Mouse (Mus musculus): ENCODE measurements around the gene Akap14. TPM values are rescaled to one million over a fixed set of nuclear protein-coding genes. Genes with fewer than 3 reads are reported as not detected.

Gene Akap14
- polyA plus RNA-seq, 1 experiment from 2014 or later: 0.14 TPM

Other genes starting within 250 kb of the Akap14 start
- gene Sept6, start 177.0 kb downstream of the Akap14 start, polyA plus RNA-seq (2015; fragmentation: Nextera tagmentation; extraction: Ambion mirVana): 72.2 TPM in 2 replicates
- gene Sowahd, start 120.0 kb downstream of the Akap14 start, polyA plus RNA-seq (2015; fragmentation: Nextera tagmentation; extraction: Ambion mirVana): not detected in 2 replicates
- 318 and 331 TPM in 2 replicates for gene Rpl39, start 83.4 kb downstream of the Akap14 start, polyA plus RNA-seq (2015; fragmentation: Nextera tagmentation; extraction: Ambion mirVana)
- 29.4 and 31.9 TPM in 2 replicates for gene Upf3b, start 58.5 kb downstream of the Akap14 start, polyA plus RNA-seq (2015; fragmentation: Nextera tagmentation; extraction: Ambion mirVana)
- 22.1 and 22.2 TPM in 2 replicates for gene Nkap, start 42.0 kb downstream of the Akap14 start, polyA plus RNA-seq (2015; fragmentation: Nextera tagmentation; extraction: Ambion mirVana)
- gene Ndufa1, start 22.3 kb upstream of the Akap14 start, polyA plus RNA-seq (2015; fragmentation: Nextera tagmentation; extraction: Ambion mirVana): 742 and 895 TPM in 2 replicates
- gene Rnf113a1, start 22.4 kb upstream of the Akap14 start, polyA plus RNA-seq (2015; fragmentation: Nextera tagmentation; extraction: Ambion mirVana): 23.7 and 27.3 TPM in 2 replicates
- gene Gm9, start 42.2 kb upstream of the Akap14 start, polyA plus RNA-seq (2015; fragmentation: Nextera tagmentation; extraction: Ambion mirVana): not detected in 2 replicates
- not detected in 2 replicates for gene Rhox1, start 53.4 kb upstream of the Akap14 start, polyA plus RNA-seq (2015; fragmentation: Nextera tagmentation; extraction: Ambion mirVana)
- gene Rhox2a, start 76.1 kb upstream of the Akap14 start, polyA plus RNA-seq (2015; fragmentation: Nextera tagmentation; extraction: Ambion mirVana): not detected in 2 replicates
- not detected in 2 replicates for gene Rhox3a, start 81.1 kb upstream of the Akap14 start, polyA plus RNA-seq (2015; fragmentation: Nextera tagmentation; extraction: Ambion mirVana)
- gene Rhox4a, start 96.5 kb upstream of the Akap14 start, polyA plus RNA-seq (2015; fragmentation: Nextera tagmentation; extraction: Ambion mirVana): not detected in 2 replicates
- gene Rhox3a2, start 211.2 kb upstream of the Akap14 start, polyA plus RNA-seq (2015; fragmentation: Nextera tagmentation; extraction: Ambion mirVana): not detected in 2 replicates
- 8.1 TPM in 1 of 2 replicates, not detected in the other for gene Rhox4a2, start 222.0 kb upstream of the Akap14 start, polyA plus RNA-seq (2015; fragmentation: Nextera tagmentation; extraction: Ambion mirVana)
- not detected in 2 replicates for gene Rhox2b, start 243.2 kb upstream of the Akap14 start, polyA plus RNA-seq (2015; fragmentation: Nextera tagmentation; extraction: Ambion mirVana)

Data from neural tube, embryonic 15.5 days (tissue).